Mouse (Mus musculus) megakaryocyte, embryonic 14.5 days (primary cell): ENCODE data around the gene Pced1a.

ENCODE experiments used
- FLI1 ChIP-seq: IDR thresholded peaks from 2 replicates; pipeline ENCODE4 v1.6.1; 2012; ENCODE audit warnings: low read length, inconsistent platforms, mixed read lengths
- GATA1 ChIP-seq: IDR thresholded peaks from 3 replicates; pipeline ENCODE4 v1.6.1; 2012; ENCODE audit warnings: mixed read lengths, low read length, inconsistent platforms, borderline replicate concordance

DNA sequence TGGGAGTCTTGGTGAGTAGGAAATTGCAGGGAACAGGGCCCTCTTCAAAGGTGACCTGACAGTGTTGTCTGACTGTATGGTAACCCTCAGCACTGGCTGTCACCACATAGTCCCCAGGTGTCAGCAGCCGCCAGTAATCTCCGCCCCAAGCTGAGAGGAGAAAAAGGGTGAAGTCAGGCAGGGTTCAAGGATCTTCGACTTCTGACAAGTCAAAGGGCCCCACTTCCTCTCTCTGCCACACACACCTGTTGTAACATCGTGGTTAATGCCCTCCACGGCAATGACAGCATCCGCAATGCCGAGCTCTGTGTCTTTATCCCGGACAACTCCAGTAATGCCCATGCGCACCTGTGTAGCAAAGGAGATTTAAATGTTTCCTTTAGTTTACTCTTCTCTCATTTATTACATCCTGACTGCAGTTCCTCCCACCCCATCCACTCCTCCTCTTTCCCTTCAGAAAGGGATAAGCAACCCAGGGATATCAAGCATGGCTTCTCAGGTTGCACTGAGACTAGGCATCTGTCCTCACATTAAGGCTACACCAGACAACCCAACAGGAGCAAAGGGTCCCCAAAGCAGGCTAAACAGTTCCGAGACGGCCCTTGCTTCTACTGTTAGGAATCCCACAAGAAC is 33.4 kb downstream of the Pced1a start:
- TF ChIP-seq GATA1 (no peak), FLI1 (no peak)
